Mouse (Mus musculus) stomach, postnatal 0 days (tissue): ENCODE data around the gene Xbp1. TPM values are rescaled to one million over a fixed set of nuclear protein-coding genes. Genes with fewer than 3 reads are reported as not detected.
"Not testable (repeated sequence)": the region's sequence is repeated elsewhere in the genome, so short reads cannot be mapped to it uniquely, and the experiment has no call there.

Experiments used
- ATAC-seq: fragments of 200-750 bp; cut with Nextera tagmentation; 2 replicates; pipeline ENCODE4 v1.8.0; 2017; ENCODE audit not compliant: low FRiP score, low TSS enrichment
- DNase-seq: peaks from one replicate; pipeline ENCODE4 v3.0.0-alpha.2; 2016; ENCODE audit warnings: low spot score
- H3K27ac ChIP-seq: fragments of 300-500 bp; sonication (generic); replicated peaks from 2 replicates; pipeline ENCODE4 v1.5.1; 2014; ENCODE audit warnings: mild to moderate bottlenecking, control low read depth
- H3K27me3 ChIP-seq: fragments of 300-500 bp; sonication (generic); 2 replicates; pipeline ENCODE4 v1.6.1; 2014; ENCODE audit warnings: low read length; ENCODE audit not compliant: control insufficient read depth, insufficient read depth
- H3K36me3 ChIP-seq: fragments of 300-500 bp; sonication (generic); 2 replicates; pipeline ENCODE4 v1.6.1; 2014; ENCODE audit warnings: low read length, mixed read lengths; ENCODE audit not compliant: control insufficient read depth, insufficient read depth
- H3K4me1 ChIP-seq: fragments of 300-500 bp; sonication (generic); replicated peaks from 2 replicates; pipeline ENCODE4 v1.6.1; 2014; ENCODE audit warnings: antibody characterized with exemption; ENCODE audit not compliant: control insufficient read depth, insufficient read depth
- H3K4me2 ChIP-seq: fragments of 300-500 bp; sonication (generic); replicated peaks from 2 replicates; pipeline ENCODE4 v1.6.1; 2014; ENCODE audit warnings: low read depth, mild to moderate bottlenecking, control low read depth, moderate library complexity
- H3K4me3 ChIP-seq: fragments of 300-500 bp; sonication (generic); 2 replicates; pipeline ENCODE4 v1.5.1; 2014; ENCODE audit warnings: low read depth, low read length, control low read depth
- H3K9ac ChIP-seq: fragments of 300-500 bp; sonication (generic); 2 replicates; pipeline ENCODE4 v1.6.1; 2014; ENCODE audit warnings: mild to moderate bottlenecking, low read length, control low read depth, mixed read lengths
- H3K9me3 ChIP-seq: fragments of 300-500 bp; sonication (generic); 2 replicates; pipeline ENCODE4 v1.6.1; 2016; ENCODE audit warnings: low read length; ENCODE audit not compliant: control insufficient read depth
- CTCF ChIP-seq: IDR thresholded peaks from 2 replicates; pipeline ENCODE4 v1.5.1; 2016; ENCODE audit warnings: antibody characterized with exemption, low read depth, mild to moderate bottlenecking, moderate library complexity
- EP300 ChIP-seq: optimal IDR thresholded peaks from 2 replicates; pipeline ENCODE3; 2016; ENCODE audit warnings: antibody characterized with exemption
- whole genome bisulfite sequencing: fragments of 180-500 bp; shearing (Covaris S2); extraction: QIAGEN DNeasy Blood & Tissue Kit; methylation state at CpG from one replicate; pipeline ENCODE4 v1.1.7; 2014; 5-methylcytosine and 5-hydroxymethylcytosine counted together
- polyA plus RNA-seq: library from polyadenylated mRNA; unstranded; fragments of >200 nt; fragmentation: Nextera tagmentation; extraction: Ambion mirVana; gene quantifications from 2 replicates; pipeline ENCODE4 v1.2.1, GENCODE M21; 2015

Gene Xbp1
- polyA plus RNA-seq, 1 experiment from 2014 or later, result 221 TPM

DNA sequence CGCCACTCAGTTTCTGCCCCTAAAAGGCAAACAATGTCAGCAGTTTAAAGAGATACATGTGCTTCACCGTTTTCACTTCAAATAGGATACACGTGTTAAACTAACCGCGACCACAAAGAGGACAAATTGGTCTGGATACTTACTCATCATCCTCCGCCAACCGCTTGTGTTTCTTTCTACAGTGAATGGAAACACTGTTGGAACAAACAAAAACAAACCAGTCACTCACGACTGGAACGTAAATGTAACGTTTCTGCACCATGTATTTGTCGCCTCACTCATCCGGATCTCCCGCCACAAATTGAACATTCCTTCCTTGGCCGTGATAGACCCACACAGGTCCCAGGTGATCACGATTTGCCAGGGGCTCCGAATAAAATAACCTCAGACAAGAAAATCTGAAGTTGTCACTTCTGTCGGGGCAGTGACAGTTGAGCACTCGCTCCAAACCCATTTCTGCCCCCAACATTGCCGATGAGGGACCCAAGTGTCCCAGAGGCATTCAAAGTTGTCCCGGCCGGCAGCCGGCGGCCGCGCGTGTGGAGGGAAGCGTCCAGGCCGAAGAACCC is 20.9 kb downstream of the Xbp1 start:
- Histone ChIP-seq H3K27ac (peak overlapping the region; percentile 84), H3K27me3 (no peaks in the 10 kb centered on the region), H3K36me3 (no peaks in the 10 kb centered on the region; the same call in 1 of the 2 replicates), H3K4me1 (no peaks in the 10 kb centered on the region; the same call in 1 of the 2 replicates), H3K9me3 (no peaks in the 10 kb centered on the region), H3K9ac (peak overlapping the region; percentile 96), H3K4me3 (peak overlapping the region; percentile 81), H3K4me2 (peak overlapping the region; percentile 85)
- TF ChIP-seq EP300, result no peak
- TF ChIP-seq CTCF, result no peak
- DNase-seq, result no peak
- under 1% methylated on average over 28 of the region's 28 CpGs for WGBS
- ATAC-seq, result no peak

DNA sequence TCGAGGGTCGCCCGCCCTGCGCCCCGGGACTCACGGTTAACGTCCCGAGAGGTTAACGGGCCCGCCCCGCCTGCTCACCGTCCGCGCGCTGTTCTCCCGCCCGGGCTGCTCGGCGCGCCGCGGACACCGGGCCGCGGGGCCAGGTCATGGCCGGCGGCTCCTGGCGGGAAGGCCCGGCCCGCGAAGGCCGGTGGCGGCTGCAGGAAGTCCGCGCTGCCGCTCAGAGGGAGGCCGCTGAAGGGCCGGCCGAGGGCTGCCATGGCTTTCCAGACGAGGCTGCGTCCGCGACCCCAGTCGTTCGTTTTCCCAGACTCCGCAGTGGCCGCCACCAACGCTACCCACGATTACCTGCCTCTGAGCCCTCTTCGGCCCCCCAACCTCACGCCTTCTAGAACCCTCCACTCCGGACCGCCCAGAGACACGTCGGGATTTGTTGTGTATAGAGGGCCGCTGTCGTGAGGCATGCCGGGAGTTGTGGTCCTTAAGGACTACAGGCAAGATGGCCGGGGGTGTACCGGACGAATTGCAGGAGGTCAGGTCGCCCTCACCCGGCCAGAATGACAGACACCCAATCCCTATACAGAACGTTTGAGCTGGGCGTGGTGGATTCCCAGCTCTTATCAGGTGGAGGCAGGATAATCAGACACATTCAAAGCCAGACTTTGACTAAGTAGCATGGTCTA is 21.5 kb downstream of the Xbp1 start, which contains the start of gene Ccdc117:
TSS of gene Ccdc117 (minus strand) at position 389 of the 683 bp plus-strand sequence.
- Histone ChIP-seq H3K27ac (peak within 1 kb of the TSS; percentile 84), H3K9me3 (no peaks in the 10 kb centered on the region), H3K9ac (peak within 1 kb of the TSS; percentile 96), H3K36me3 (no peaks in the 10 kb centered on the region; the same call in 1 of the 2 replicates), H3K4me3 (peak within 1 kb of the TSS; percentile 81), H3K4me2 (peak within 1 kb of the TSS; percentile 85), H3K4me1 (no peaks in the 10 kb centered on the region; the same call in 1 of the 2 replicates), H3K27me3 (no peaks in the 10 kb centered on the region)
- peak; percentile 93 for DNase-seq
- under 1% methylated on average over 64 of the region's 65 CpGs for WGBS
- ATAC-seq, result peak; percentile 97
- TF ChIP-seq EP300 (no peak), CTCF (peak; percentile 54)

DNA sequence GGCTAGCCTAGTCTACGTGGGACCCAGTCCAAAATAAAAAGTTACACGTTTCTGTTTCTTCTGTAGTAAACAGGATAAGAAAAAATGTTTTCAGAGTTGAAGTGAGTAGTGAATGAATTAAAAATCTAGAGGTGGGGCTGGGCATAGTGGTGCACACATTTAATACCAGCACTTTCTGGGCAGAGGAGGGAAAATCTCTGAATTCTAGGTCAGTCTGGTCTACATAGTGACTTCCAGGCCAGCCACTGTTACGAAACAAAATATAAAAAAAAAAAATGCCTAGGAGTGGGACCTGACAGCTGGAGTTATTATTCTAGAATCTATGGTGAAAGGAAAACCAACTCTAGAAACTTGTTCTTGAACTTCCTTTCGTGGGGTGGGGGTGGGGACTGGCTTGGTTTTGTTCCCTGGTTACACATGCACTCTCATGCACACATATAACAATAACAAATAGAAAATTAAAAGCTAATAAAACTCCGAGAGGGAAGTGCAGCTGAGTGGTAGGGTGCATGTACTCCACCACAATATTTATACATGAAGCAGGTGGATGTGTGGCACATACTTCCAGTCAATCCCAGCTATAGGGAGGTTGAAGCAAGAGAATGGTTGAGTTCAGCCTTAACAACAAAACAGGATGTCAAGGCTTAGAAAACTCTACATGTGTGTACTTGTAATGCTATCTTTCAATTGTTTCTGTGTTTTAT is 22.2 kb downstream of the Xbp1 start:
- peak overlapping the region; percentile 85 for H3K4me2 ChIP-seq
- no peaks in the 10 kb centered on the region for H3K9me3 ChIP-seq
- ATAC-seq (no peak), DNase-seq (no peak)
- H3K36me3 ChIP-seq, result no peaks in the 10 kb centered on the region; the same call in 1 of the 2 replicates
- TF ChIP-seq EP300 (no peak), CTCF (no peak)
- WGBS, result 44% methylated on average over 5 of the region's 5 CpGs
- no peak overlapping the region for H3K9ac ChIP-seq
- H3K4me3 ChIP-seq, result peak overlapping the region; percentile 81
- no peaks in the 10 kb centered on the region; the same call in 1 of the 2 replicates for H3K4me1 ChIP-seq
- H3K27me3 ChIP-seq, result no peaks in the 10 kb centered on the region
- H3K27ac ChIP-seq, result no peak overlapping the region

DNA sequence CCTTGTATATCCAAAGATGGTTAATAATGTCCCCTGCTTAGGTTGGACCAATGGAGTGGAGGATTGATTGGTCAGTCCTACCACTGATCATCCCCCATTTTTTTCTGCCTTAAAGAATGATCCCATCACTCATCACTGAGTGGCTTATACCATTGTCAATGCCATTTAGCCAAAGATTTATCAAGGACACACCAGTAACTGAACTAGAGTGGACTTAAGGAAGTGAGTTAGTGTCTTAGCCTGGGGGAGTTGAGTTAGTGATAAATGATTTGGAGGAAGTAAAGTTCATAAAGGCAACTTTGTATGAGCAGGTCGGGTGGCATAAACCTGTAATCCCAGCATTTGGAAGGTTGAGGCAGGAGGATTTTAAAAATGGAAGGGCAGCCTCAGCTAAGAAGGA is 22.8 kb downstream of the Xbp1 start:
- DNase-seq (no peak), ATAC-seq (no peak)
- no peaks in the 10 kb centered on the region for H3K9me3 ChIP-seq
- no peaks in the 10 kb centered on the region for H3K27me3 ChIP-seq
- no peak overlapping the region for H3K4me2 ChIP-seq
- H3K4me1 ChIP-seq, result no peaks in the 10 kb centered on the region; the same call in 1 of the 2 replicates
- TF ChIP-seq CTCF, result no peak
- TF ChIP-seq EP300, result no peak
- no peak overlapping the region for H3K9ac ChIP-seq
- H3K27ac ChIP-seq, result no peak overlapping the region
- no peak overlapping the region for H3K4me3 ChIP-seq
- H3K36me3 ChIP-seq, result no peaks in the 10 kb centered on the region; the same call in 1 of the 2 replicates
- 79% methylated on average over 1 of the region's 1 CpGs for WGBS

DNA sequence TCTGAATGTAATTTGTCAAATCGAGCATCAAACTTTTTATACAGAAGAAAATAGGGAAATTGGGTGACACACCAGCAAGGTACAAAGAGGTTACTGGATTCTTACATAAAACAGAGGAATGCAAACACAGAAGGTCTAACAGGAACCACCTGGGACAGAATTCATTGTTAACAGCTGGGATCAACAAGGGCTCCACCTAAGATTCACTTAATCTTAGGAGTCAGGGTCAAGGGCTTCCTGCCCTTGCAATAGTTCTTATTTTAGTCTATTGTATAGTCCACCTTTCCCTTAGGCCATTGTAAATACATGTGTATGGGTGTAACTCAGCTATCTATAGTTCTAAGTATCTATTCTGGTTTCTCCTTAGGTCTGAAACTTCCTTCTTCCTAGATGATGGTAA is 24.2 kb downstream of the Xbp1 start:
- H3K4me3 ChIP-seq, result not testable (repeated sequence)
- 67% methylated on average over 1 of the region's 1 CpGs for WGBS

More for the DNA sequence above, 24.2 kb downstream of the Xbp1 start:
- not testable (repeated sequence) for H3K9ac ChIP-seq, ATAC-seq, H3K4me1 ChIP-seq, H3K9me3 ChIP-seq, H3K4me2 ChIP-seq, DNase-seq, H3K27me3 ChIP-seq, H3K27ac ChIP-seq, H3K36me3 ChIP-seq
